Mouse (Mus musculus): ENCODE measurements around the gene Zfp385b.

DNA sequence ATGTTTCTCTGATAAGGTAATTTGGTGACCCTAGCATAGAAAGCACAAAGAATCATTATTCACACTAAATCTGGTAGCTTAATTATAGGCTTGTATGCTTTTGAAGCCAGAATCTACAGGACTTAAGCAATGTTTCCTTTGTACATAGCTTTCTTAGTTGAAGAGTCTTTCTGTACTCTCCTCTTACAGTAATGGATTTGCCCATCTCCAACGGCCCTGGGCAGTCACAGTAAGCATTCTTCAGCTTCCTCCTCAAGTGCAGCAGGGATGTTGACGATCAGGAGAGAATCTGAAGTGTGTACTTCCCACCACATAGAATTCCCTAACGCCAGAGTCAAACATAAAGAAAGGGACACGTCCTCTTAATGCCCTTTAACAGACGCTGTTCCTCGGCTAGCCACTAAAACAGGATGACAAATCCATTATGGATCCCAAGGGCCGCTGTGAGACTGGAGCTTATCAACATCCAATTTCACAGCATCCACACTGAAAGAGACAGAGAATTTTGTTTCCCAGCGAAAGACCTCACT is 370.4 kb downstream of the Zfp385b start:
- TF ChIP-seq CTCF (IDR thresholded peaks at IDR 0.05; ENCODE audit: control insufficient read depth, insufficient read depth, insufficient replicate concordance, low read depth, low read length) (no peak), POLR2A (IDR thresholded peaks at IDR 0.05; ENCODE audit: control insufficient read depth, low read depth, low read length) (no peak)
